Mouse (Mus musculus) CH12.LX (cell line): ENCODE data around the gene Taf5. TPM values are rescaled to one million over a fixed set of nuclear protein-coding genes. Genes with fewer than 3 reads are reported as not detected.

Experiments used
- DNase-seq: peaks from one replicate; pipeline ENCODE4 v3.0.0-alpha.2; 2013; ENCODE audit errors: extremely low read depth
- H3K27ac ChIP-seq: 2 replicates; pipeline ENCODE4 v1.5.1; 2012; ENCODE audit warnings: low read depth, mild to moderate bottlenecking, control low read depth, moderate library complexity; ENCODE audit not compliant: insufficient read depth
- H3K27me3 ChIP-seq: replicated peaks from 2 replicates; pipeline ENCODE3; 2012; ENCODE audit warnings: inconsistent platforms
- H3K36me3 ChIP-seq, 2 experiments: replicated peaks in 1 of 2; 2 replicates each; pipeline versions ENCODE3 to v1.6.1; 2012; ENCODE audit warnings: inconsistent platforms in 1 of 2, low read length in 1 of 2, mild to moderate bottlenecking in 1 of 2, mixed read lengths in 1 of 2, moderate library complexity in 1 of 2; ENCODE audit not compliant: control insufficient read depth in 1 of 2, insufficient read depth in 1 of 2
- H3K4me1 ChIP-seq, 2 experiments: 2 replicates each; pipeline ENCODE4 v1.6.1; 2012; ENCODE audit warnings: inconsistent platforms in 1 of 2, moderate library complexity in 1 of 2; ENCODE audit not compliant: insufficient read depth in 2 of 2, control insufficient read depth in 1 of 2
- H3K4me2 ChIP-seq: 2 replicates; pipeline ENCODE4 v1.6.1; 2012; ENCODE audit warnings: low read depth, mild to moderate bottlenecking, control low read depth; ENCODE audit not compliant: poor library complexity, insufficient read depth, severe bottlenecking
- H3K4me3 ChIP-seq, 3 experiments: fragments of 150-350 bp in 1 of 3; sonication (generic) in 1 of 3; replicated peaks in 1 of 3; 2 replicates each; pipeline versions ENCODE3 to v1.5.1; 2011 to 2012; ENCODE audit warnings: low read depth in 2 of 3, low read length in 2 of 3, mild to moderate bottlenecking in 2 of 3, moderate library complexity in 2 of 3, control low read depth in 1 of 3, improper control_type of control experiment in 1 of 3, inconsistent platforms in 1 of 3, mixed read lengths in 1 of 3; ENCODE audit not compliant: poor library complexity in 1 of 3
- H3K79me2 ChIP-seq: replicated peaks from 2 replicates; pipeline ENCODE4 v1.6.1; 2012; ENCODE audit warnings: mild to moderate bottlenecking, moderate library complexity; ENCODE audit not compliant: control insufficient read depth, poor library complexity, insufficient read depth, severe bottlenecking; ENCODE audit errors: extremely low read depth
- H3K9ac ChIP-seq: 2 replicates; pipeline ENCODE4 v1.6.1; 2012; ENCODE audit warnings: low read depth, mild to moderate bottlenecking, control low read depth, moderate library complexity; ENCODE audit not compliant: insufficient read depth
- H3K9me3 ChIP-seq: replicated peaks from 2 replicates; pipeline ENCODE3; 2012; ENCODE audit warnings: low read length, inconsistent platforms, mixed read lengths
- CHD1 ChIP-seq: IDR thresholded peaks from 2 replicates; pipeline ENCODE4 v1.6.1; 2012; ENCODE audit warnings: low read depth, low read length, improper control_type of control experiment, inconsistent platforms
- CHD2 ChIP-seq: IDR thresholded peaks from 2 replicates; pipeline ENCODE4 v1.6.1; 2011; ENCODE audit warnings: low read length, improper control_type of control experiment
- CTCF ChIP-seq, 2 experiments: IDR thresholded peaks in 1 of 2; conservative IDR thresholded peaks in 1 of 2; 2 replicates each; pipeline ENCODE4 v1.5.1; 2011 to 2012; ENCODE audit warnings: low read depth in 2 of 2, low read length in 2 of 2, improper control_type of control experiment in 1 of 2, inconsistent platforms in 1 of 2, mild to moderate bottlenecking in 1 of 2, moderate library complexity in 1 of 2
- E2F4 ChIP-seq: IDR thresholded peaks from 2 replicates; pipeline ENCODE4 v1.6.1; 2011; ENCODE audit warnings: low read depth, low read length, improper control_type of control experiment; ENCODE audit not compliant: insufficient replicate concordance
- ELF1 ChIP-seq: IDR thresholded peaks from 2 replicates; pipeline ENCODE4 v1.6.1; 2014; ENCODE audit warnings: low read depth, mild to moderate bottlenecking, inconsistent platforms, low read length, improper control_type of control experiment
- EP300 ChIP-seq: IDR thresholded peaks from 2 replicates; pipeline ENCODE4 v1.6.1; 2011; ENCODE audit warnings: low read length, improper control_type of control experiment
- ETS1 ChIP-seq: conservative IDR thresholded peaks from 2 replicates; pipeline ENCODE4 v1.6.1; 2012; ENCODE audit warnings: low read depth, mild to moderate bottlenecking, inconsistent platforms, low read length, improper control_type of control experiment, moderate library complexity
- GABPA ChIP-seq: IDR thresholded peaks from 2 replicates; pipeline ENCODE4 v1.6.1; 2012; ENCODE audit warnings: low read depth, low read length, improper control_type of control experiment, inconsistent platforms; ENCODE audit not compliant: insufficient replicate concordance
- HCFC1 ChIP-seq: IDR thresholded peaks from 2 replicates; pipeline ENCODE4 v1.6.1; 2012; ENCODE audit warnings: low read depth, mild to moderate bottlenecking, inconsistent platforms, low read length, improper control_type of control experiment
- IRF4 ChIP-seq: IDR thresholded peaks from 2 replicates; pipeline ENCODE4 v1.6.1; 2014; ENCODE audit warnings: low read depth, mild to moderate bottlenecking, inconsistent platforms, low read length, improper control_type of control experiment
- JUND ChIP-seq: conservative IDR thresholded peaks from 2 replicates; pipeline ENCODE4 v1.6.1; 2011; ENCODE audit warnings: low read depth, low read length, improper control_type of control experiment
- KAT2A ChIP-seq: IDR thresholded peaks from 2 replicates; pipeline ENCODE4 v1.6.1; 2012; ENCODE audit warnings: low read length, improper control_type of control experiment, inconsistent platforms; ENCODE audit not compliant: insufficient replicate concordance
- MAX ChIP-seq: IDR thresholded peaks from 2 replicates; pipeline ENCODE4 v1.6.1; 2011; ENCODE audit warnings: low read length, improper control_type of control experiment
- MAZ ChIP-seq: IDR thresholded peaks from 2 replicates; pipeline ENCODE4 v1.6.1; 2012; ENCODE audit warnings: low read depth, mild to moderate bottlenecking, inconsistent platforms, low read length, improper control_type of control experiment, moderate library complexity
- MEF2A ChIP-seq: IDR thresholded peaks from 2 replicates; pipeline ENCODE4 v1.6.1; 2014; ENCODE audit warnings: low read depth, mild to moderate bottlenecking, inconsistent platforms, low read length, improper control_type of control experiment, borderline replicate concordance
- MXI1 ChIP-seq: IDR thresholded peaks from 2 replicates; pipeline ENCODE4 v1.6.1; 2011; ENCODE audit warnings: mild to moderate bottlenecking, low read depth, low read length, improper control_type of control experiment
- NELFE ChIP-seq: IDR thresholded peaks from 2 replicates; pipeline ENCODE4 v1.6.1; 2011; ENCODE audit warnings: low read depth, low read length, improper control_type of control experiment
- NRF1 ChIP-seq: IDR thresholded peaks from 2 replicates; pipeline ENCODE4 v1.6.1; 2014; ENCODE audit warnings: low read depth, mild to moderate bottlenecking, inconsistent platforms, low read length, improper control_type of control experiment, moderate library complexity
- PAX5 ChIP-seq: IDR thresholded peaks from 2 replicates; pipeline ENCODE4 v1.6.1; 2012; ENCODE audit warnings: low read length, inconsistent platforms, mixed read lengths
- POLR2AphosphoS2 ChIP-seq: IDR thresholded peaks from 2 replicates; pipeline ENCODE4 v1.6.1; 2011; ENCODE audit warnings: low read depth, low read length, improper control_type of control experiment
- RAD21 ChIP-seq: IDR thresholded peaks from 2 replicates; pipeline ENCODE4 v1.6.1; 2011; ENCODE audit warnings: low read depth, mild to moderate bottlenecking, low read length, improper control_type of control experiment, moderate library complexity
- SIN3A ChIP-seq: IDR thresholded peaks from 2 replicates; pipeline ENCODE4 v1.6.1; 2012; ENCODE audit warnings: low read length, improper control_type of control experiment, inconsistent platforms
- SMC3 ChIP-seq: IDR thresholded peaks from 2 replicates; pipeline ENCODE4 v1.6.1; 2011; ENCODE audit warnings: low read depth, low read length, improper control_type of control experiment
- TBP ChIP-seq: conservative IDR thresholded peaks from 2 replicates; pipeline ENCODE4 v1.6.1; 2011; ENCODE audit warnings: low read depth, low read length, improper control_type of control experiment
- UBTF ChIP-seq: IDR thresholded peaks from 2 replicates; pipeline ENCODE4 v1.6.1; 2012; ENCODE audit warnings: low read depth, mild to moderate bottlenecking, inconsistent platforms, low read length, improper control_type of control experiment, moderate library complexity
- ZC3H11A ChIP-seq: IDR thresholded peaks from 2 replicates; pipeline ENCODE4 v1.6.1; 2012; ENCODE audit warnings: low read depth, mild to moderate bottlenecking, inconsistent platforms, low read length, improper control_type of control experiment
- ZKSCAN1 ChIP-seq: IDR thresholded peaks from 2 replicates; pipeline ENCODE4 v1.6.1; 2012; ENCODE audit warnings: low read depth, inconsistent platforms, low read length, improper control_type of control experiment, borderline replicate concordance
- ZMIZ1 ChIP-seq: IDR thresholded peaks from 2 replicates; pipeline ENCODE4 v1.6.1; 2012; ENCODE audit warnings: low read depth, mild to moderate bottlenecking, inconsistent platforms, low read length, improper control_type of control experiment
- ZNF384 ChIP-seq: IDR thresholded peaks from 2 replicates; pipeline ENCODE4 v1.6.1; 2012; ENCODE audit warnings: low read depth, low read length, improper control_type of control experiment, inconsistent platforms
- dilution Hi-C: fragments of 300-500 bp; cut with MboI; formaldehyde crosslinking; loops from 2 replicates; pipeline ENCODE4 v1.14.3; 2020; ENCODE audit warnings: low sequenced_read_pairs; ENCODE audit not compliant: extremely low pct_unique_long_range_greater_than_20kb, extremely low pct_ligation_motif_present
- in situ Hi-C: fragments of 300-500 bp; cut with MboI; formaldehyde crosslinking; loops from 3 replicates; pipeline ENCODE4 v1.14.3; 2019; ENCODE audit warnings: low sequenced_read_pairs, low pct_ligation_motif_present, low pct_unique_long_range_greater_than_20kb, mixed read lengths
- polyA plus RNA-seq: library from polyadenylated mRNA; unstranded; fragments of >175 nt; gene quantifications from 2 replicates; pipeline ENCODE4 v1.2.1, GENCODE M21; 2012; ENCODE audit warnings: low read depth; ENCODE audit not compliant: insufficient read length
- total RNA-seq, 2 experiments: library from RNA; depleted of rRNA; stranded (reverse); fragments of 300-350 nt in 1 of 2; fragments of >200 nt in 1 of 2; gene quantifications; 2 replicates each; pipeline ENCODE4 v1.2.3; 2012 to 2014

Taf5 gene
- total and polyA plus RNA-seq, 3 experiments = 10.0 to 13.7 (median 10.5) TPM

DNA sequence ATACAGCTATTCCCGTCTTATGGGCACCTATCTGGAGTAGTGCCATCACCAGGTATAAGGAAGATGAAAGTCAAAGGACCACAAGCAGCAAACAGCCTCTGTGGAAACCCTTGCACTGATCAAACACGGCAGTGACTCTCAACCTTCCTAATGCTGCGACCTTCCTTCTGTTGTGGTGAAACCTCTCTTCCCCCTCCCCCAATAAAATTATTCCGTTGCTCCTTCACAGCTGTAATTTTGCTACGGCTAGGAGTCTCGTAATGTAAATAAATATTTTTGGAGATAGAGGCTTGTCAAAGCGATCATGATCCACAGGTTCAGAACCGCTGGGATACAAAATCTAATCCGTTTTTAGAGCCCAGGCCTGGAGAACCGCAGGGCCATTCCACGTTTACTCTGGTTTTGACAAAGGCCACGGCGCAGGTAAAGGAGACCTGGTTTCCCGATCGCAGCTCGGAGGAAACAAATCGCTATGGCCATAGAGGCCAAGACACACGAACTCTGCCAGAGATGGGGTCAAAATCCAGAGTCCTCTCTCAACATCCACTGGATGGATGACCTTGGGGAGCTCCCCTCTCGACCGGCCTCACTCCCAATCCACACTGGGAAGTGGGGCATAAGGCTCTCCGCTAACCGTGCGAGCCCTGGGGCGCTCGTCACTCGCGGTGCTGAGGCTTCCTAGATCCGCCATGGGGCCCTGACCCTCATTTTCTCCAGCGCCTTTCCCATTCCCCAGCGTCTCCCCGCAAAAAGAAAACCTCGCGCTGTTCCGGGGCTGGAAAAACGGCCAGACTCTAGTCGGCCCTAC, 22.4 kb downstream of the Taf5 start:
- dilution Hi-C loops = no loop called here
- 0 out of 2 replicates have a peak, but pooled peaks have one; percentile 2 for TF ChIP-seq IRF4
- TF ChIP-seq NELFE = no peak
- TF ChIP-seq UBTF = 0 out of 2 replicates have a peak, but pooled peaks have one; percentile 38
- TF ChIP-seq, all 38 proteins: peak for 2
- Histone ChIP-seq H3K27ac (no peak overlapping the region), H3K9ac (peak overlapping the region; percentile 57), H3K79me2 (peaks cover 71% of the 10 kb centered on the region), H3K27me3 (no peaks in the 10 kb centered on the region), H3K4me1 (peaks cover 2 to 39% of the 10 kb centered on the region in 2 experiments; a peak in 2 of 4 replicates), H3K36me3 (peaks cover 26 to 64% of the 10 kb centered on the region in 2 experiments), H3K4me2 (peak overlapping the region; percentile 59), H3K4me3 (peak overlapping the region; percentile 55 to 83 (median 67)), H3K9me3 (no peaks in the 10 kb centered on the region)
- in situ Hi-C loops = no loop called here
- DNase-seq = no peak

DNA sequence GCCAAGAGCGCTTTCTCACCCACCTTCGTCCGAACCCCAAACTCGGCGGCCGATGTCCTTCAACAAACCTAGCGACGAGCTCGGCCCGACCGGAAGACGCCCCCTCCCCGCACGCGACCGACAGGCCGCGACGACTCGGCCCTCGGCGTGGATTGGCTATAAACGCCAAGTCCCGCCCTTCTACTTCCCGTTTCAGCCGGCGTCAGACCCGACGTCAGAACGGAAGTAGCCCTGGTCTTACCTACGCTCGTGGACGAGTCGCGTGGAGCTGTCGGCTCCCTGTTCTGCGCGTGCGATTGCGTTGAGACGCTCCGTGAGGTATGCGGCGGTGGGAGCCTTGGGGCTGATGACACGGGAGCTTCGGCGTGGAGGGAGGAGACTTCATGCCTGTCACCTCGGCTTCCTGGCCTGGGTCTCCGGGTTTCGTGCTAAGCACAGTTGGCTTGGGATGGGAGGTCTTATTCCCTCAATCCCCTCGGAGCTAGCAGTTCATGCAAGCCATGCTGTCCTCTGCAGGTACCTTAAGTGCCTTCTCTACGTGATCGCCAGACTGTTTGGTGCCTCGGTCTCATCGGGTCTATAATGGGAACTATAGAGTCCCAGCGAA, 23.1 kb downstream of the Taf5 start, which contains the start of the genes Usmg5 and Pdcd11:
Usmg5 (minus strand) TSS at position 98 of the 607 bp plus-strand sequence.
Pdcd11 (plus strand) TSS at position 219 of the 607 bp plus-strand sequence.
- DNase-seq = peak; percentile 95
- Histone ChIP-seq H3K9ac (peak within 1 kb of the TSS; percentile 57), H3K36me3 (peaks cover 28 to 64% of the 10 kb centered on the region in 2 experiments), H3K27me3 (no peaks in the 10 kb centered on the region), H3K4me3 (peak within 1 kb of the TSS; percentile 55 to 83 (median 67)), H3K4me1 (peaks cover 2 to 39% of the 10 kb centered on the region in 2 experiments; a peak in 2 of 4 replicates), H3K4me2 (peak within 1 kb of the TSS; percentile 64), H3K79me2 (peaks cover 73% of the 10 kb centered on the region), H3K9me3 (no peaks in the 10 kb centered on the region), H3K27ac (0 out of 2 replicates have a peak within 1 kb of the TSS, but pooled peaks have one; percentile 5)
- dilution Hi-C loops = no loop called here
- in situ Hi-C loops = no loop called here
- TF ChIP-seq SMC3 = no peak
- no peak for TF ChIP-seq ETS1
- TF ChIP-seq POLR2AphosphoS2 = no peak
- TF ChIP-seq TBP = peak; percentile 62; the same call in 1 of the 2 replicates
- peak; percentile 98 for TF ChIP-seq MAZ
- TF ChIP-seq ELF1 = peak; percentile 90
- no peak for TF ChIP-seq RAD21
- peak; percentile 72 for TF ChIP-seq SIN3A
- no peak for TF ChIP-seq E2F4
- no peak for TF ChIP-seq CHD1
- TF ChIP-seq ZKSCAN1 = no peak
- TF ChIP-seq EP300 = no peak
- peak; percentile 85 for TF ChIP-seq NELFE
- no peak for TF ChIP-seq IRF4
- no peak for TF ChIP-seq ZNF384
- no peak for TF ChIP-seq UBTF
- peak; percentile 61; the same call in 1 of the 2 replicates for TF ChIP-seq KAT2A
- TF ChIP-seq JUND = no peak
- TF ChIP-seq ZC3H11A = no peak
- peak; percentile 85 for TF ChIP-seq HCFC1
- TF ChIP-seq MXI1 = peak; percentile 98
- TF ChIP-seq NRF1 = peak; percentile 50
- peak; percentile 41; the same call in 1 of the 2 replicates for TF ChIP-seq CHD2
- no peak for TF ChIP-seq PAX5
- no peak for TF ChIP-seq GABPA
- TF ChIP-seq MAX = peak; percentile 83; the same call in 1 of the 2 replicates
- no peak for TF ChIP-seq MEF2A
- no peak; the same call in none of the 2 replicates for TF ChIP-seq ZMIZ1
- no peak for TF ChIP-seq CTCF (conservative IDR thresholded peaks at IDR 0.05 in 1 of 2, IDR thresholded peaks at IDR 0.05 in 1 of 2; ENCODE audit: low read depth in 2 of 2, low read length in 2 of 2)
